Mouse (Mus musculus): ENCODE measurements around the gene Nxf3.
"Not testable (repeated sequence)": the region's sequence is repeated elsewhere in the genome, so short reads cannot be mapped to it uniquely, and the experiment has no call there.

Nxf3 gene

DNA sequence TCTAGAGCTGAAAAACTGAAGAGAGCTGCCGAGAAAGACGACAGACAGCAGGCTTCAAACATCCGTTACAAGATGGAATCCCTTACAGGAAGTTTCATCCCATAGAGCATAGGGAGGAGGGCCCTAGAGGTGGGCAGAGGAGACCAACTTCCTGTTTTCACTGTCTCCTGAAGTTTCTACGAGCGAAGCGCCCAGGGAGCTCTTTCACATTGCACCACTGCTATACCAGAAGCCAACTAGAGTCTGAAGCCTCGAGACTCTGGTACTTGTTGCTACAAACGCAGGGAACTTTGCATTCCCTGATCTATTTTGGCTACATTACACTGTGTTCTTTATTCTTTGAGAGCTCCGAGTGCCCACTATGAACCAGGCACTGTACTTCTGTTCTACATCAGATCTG is at the start of gene Nxf3:
TSS of gene Nxf3 (minus strand) at position 101 of the 400 bp plus-strand sequence.
- no peak for DNase-seq (ENCODE audit: low spot score)

DNA sequence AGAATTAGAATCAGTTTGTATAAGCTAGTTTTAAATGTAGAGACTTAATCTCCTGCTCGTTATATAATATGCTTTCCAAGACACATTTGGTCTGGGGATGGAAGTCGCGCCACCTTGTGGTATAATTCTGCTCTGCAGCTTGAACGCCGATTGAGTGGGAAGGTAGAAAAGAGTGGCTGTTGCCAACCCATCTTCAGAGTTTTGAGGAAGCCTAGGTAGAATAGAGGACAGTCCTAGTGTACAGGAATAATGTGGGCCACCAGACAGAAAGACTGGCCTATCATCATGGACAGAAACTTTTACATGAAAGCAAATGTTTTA is 42.6 kb upstream of the Nxf3 start:
- DNase-seq (ENCODE audit: low spot score) = peak; percentile 18

- DNase-seq (ENCODE audit: low spot score) = no peak
These were observed 42.1 kb upstream of the Nxf3 start for GRCm38 (mm10) chrX:136127038-136127743.

GRCm38 (mm10) chrX:136115419-136115961 is 30.4 kb upstream of the Nxf3 start:
- DNase-seq (ENCODE audit: low spot score) = peak; percentile 1

- DNase-seq (ENCODE audit: low spot score) = no peak
These were observed 30.0 kb upstream of the Nxf3 start for GRCm38 (mm10) chrX:136115015-136115414.

DNA sequence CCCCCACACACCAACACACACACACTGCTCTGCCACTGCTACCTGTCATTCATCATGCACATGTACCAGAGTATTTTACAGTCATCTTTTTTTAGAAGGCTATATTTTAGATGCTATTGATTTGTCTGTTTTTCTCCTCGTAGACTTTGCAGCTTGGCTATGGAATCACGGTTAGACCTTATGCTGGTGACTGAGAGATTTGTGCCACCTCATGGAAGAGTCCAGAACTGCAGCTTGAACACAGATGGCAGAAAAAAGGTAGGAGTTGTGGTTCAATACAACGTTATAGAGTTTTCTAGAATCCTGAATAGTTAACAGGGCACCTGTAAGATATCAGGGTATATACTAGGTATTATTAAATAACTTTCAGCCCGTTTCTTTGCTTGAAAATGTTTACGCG is 22.9 kb upstream of the Nxf3 start:
- no peak for DNase-seq (ENCODE audit: low spot score)

DNA sequence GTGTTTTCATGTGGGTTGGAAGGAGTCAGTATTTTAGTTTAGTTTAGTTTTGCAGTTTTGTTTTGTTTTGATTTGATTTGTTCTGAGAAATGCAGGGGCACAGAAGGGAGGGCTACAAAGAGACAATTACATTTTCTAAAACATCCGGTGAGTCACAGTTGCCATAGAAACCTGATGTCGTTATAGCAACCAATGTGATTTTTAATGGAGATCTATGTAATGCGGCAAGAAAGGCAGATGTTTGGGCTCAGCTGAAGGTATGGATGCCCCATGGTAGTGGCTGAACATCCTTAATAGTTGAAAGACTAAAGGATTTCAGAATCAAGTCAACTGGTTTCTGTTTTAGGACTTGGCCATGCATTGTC is 19.7 kb upstream of the Nxf3 start:
- no peak for DNase-seq (ENCODE audit: low spot score)

- DNase-seq (ENCODE audit: low spot score) = no peak
These were observed 19.1 kb upstream of the Nxf3 start for GRCm38 (mm10) chrX:136104046-136104723.

- DNase-seq (ENCODE audit: low spot score) = no peak
These were observed 9.4 kb upstream of the Nxf3 start for GRCm38 (mm10) chrX:136094421-136094820.

DNA sequence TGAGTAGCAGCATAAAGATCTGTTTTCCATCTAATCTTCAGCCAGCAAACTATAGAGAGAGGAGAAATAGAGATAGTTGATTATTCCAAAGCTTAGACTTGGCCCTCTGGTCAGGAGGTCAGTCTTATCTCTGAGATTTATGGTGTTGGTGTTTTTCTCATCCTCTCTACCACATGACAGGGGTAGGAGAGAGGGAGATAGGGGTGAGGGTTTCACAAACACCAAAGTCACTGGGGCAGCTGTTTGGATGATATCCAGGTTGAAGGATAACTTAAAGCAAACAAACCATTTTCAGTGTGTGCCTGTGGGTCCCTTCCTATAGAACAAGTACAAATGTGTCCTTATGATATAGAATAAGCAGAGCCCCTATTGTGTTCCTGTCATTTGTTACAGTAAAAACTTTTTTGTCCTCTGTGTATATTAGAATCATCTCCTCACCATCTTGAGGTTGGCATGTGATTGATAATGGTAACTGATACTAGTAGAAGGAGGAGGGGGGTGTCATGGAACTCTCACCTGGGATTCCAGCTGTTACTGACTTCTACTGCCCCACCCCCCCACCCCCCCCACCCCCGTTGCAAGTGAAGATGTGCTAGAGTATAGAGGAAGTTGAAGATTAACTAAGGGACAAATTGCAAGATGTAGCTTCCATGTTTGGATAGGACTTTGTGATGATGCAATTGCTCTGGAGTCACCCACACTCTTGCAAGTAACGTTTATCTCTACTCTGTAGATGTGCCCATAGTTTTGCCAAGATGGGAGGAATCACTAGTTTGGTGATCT is 7.6 kb upstream of the Nxf3 start:
- DNase-seq (ENCODE audit: low spot score) = no peak

DNA sequence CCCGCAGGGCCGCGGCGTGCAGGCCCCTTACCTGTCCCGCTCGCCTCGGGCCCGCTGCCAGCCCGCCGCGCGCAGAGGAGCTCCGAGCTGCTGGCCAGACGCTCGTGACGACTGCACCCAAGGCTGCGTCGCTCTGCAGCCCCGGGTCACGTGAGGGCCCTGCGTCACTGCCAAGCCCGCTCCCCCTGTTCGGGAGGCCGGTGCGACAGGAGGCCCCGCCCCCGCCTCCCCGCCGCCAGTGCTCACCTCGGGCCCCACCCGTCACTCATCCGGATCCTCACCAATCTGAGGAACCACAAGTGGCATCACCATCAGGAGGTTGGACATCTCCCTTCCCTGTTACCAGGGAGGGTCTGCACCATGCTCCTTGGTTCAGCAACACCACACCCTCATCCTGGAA is 17.0 kb downstream of the Nxf3 start, which contains the start of gene Bex2:
TSS of gene Bex2 (minus strand) at position 217 of the 400 bp plus-strand sequence.
- DNase-seq (ENCODE audit: low spot score) = not testable (repeated sequence)

DNA sequence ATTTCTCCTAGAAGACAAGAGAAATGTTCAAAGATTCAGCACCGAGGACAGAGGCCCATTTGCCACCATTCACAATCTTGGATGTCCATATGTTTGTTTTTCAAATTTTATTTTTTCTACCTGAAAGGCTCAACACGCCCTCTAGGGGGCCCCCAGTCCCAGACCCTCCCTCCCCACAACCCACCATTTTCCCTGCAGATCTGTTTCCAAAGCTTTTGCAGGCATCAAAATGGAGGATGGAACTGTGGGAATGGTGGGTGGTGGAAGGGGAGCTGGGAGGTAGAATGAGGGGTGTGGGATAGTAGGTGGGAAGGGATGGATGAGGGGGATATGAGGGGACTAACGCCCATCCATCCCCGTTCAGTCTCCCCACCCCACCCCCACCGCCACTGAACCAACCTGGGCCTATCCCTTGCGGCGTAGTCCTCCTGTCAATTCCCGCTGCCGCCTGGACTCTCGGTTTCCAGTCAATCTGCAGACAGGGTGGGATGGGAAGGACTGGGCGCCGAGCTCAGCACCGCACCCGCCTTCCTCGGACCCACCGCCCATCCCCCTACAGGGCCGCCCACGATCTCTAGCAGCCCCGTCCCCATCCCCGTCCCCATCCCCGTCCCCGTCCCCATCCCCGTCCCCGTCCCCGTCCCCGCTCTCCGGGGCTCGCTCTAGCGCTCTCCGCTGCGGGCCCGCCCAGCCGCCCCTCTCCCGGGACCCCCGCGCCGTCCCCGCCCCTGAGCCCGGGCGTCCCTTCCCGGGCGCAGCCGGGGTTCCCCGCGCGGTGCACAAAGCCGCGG is 17.7 kb downstream of the Nxf3 start:
- not testable (repeated sequence) for DNase-seq (ENCODE audit: low spot score)

DNA sequence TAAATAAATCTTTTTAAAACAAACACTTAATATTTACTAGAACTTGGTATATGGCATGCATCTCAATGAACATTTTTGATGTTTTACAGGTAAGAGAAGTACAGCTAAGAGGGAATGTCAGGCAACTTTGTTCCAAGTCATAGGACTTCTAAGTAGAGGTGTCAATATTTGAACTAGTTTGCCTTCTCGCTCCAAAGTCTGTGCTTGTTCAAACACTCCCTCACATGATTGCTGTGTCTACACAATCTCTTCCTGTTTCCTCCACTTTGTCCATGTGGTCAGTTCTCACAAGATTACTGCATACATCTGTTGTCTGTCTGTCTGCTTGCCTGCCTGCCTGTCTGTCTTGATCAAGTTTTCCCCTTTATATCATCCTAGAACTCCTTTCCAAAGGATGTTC is 24.4 kb downstream of the Nxf3 start:
- no peak for DNase-seq (ENCODE audit: low spot score)

DNA sequence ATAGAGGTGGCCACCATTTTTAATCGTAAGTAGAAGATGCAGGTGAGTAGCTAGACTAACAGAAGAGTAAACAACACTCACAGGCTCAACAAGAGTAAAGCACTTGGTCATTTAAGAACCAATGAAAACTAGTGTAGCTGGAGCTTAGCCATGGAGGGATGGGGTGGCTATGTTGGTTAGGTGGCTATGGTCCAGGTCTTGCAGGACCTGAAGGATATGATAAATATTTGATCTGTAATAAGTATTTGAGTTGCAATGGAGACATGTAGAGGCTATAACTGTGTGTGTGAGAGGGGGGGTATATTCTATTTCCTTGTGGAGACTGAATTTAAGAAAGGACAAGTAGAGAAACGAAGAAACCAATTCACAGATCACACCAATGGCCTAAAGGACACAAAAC is 33.8 kb downstream of the Nxf3 start:
- no peak for DNase-seq (ENCODE audit: low spot score)

- DNase-seq (ENCODE audit: low spot score) = peak; percentile 40
These were observed 37.5 kb downstream of the Nxf3 start for GRCm38 (mm10) chrX:136047528-136047927.

GRCm38 (mm10) chrX:136043726-136044125 is 41.3 kb downstream of the Nxf3 start:
- no peak for DNase-seq (ENCODE audit: low spot score)

DNA sequence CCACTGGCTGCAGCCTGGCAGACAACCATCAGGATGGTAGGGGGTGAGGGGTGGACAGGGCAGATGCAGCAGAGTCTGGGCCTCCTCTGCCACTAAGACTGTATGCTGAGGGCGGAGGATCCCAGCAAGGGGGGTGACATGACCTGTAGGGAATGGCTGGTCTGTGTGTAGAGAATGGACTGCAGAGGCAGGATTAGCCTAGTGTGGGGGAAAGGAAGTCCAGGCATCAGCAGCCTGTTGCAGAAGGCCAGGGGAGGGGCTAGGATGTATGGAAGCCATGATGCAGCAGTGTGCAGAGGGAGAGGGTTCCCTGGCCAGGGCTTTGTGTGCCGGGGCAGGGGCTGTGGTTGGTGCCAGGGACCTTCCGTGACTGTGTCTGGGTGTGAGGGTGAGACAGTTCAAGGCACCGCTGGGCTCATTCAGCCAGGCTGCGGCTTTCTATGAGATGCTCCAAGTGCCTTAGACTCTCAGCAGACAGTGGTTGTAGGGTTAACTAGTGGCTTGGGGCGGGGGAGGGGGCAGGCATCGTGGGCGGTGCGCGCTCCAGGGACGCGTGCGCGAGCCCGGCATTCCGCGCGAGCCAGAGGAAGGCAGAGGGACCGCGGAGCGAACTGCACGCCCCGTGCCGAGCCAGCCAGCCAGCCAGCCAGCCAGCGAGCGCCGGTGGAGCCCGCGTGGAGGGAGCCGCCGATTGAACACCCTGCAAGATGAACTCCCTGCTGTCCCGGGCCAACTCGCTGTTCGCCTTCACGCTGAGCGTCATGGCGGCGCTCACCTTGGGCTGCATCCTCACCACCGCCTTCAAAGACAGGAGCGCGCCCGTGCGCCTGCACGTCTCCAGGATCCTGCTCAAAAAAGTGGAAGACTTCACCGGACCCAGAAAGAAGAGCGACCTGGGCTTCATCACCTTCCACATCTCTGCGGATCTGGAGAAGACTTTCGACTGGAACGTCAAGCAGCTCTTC is 52.0 kb downstream of the Nxf3 start, which contains the start of gene Arxes1:
TSS of gene Arxes1 (plus strand) at position 569 of the 965 bp plus-strand sequence.
- peak; percentile 4 for DNase-seq (ENCODE audit: low spot score)

- no peak for DNase-seq (ENCODE audit: low spot score)
These were observed 54.7 kb downstream of the Nxf3 start for GRCm38 (mm10) chrX:136030331-136030730.
